Mouse (Mus musculus) mesoderm, embryonic 11.5 days (tissue): Measurements from ENCODE around the gene Eif4g1.

Experiments used
- DNase-seq: peaks from one replicate; pipeline ENCODE4 v3.0.0-alpha.2; 2012; ENCODE audit warnings: low read depth, low spot score

Eif4g1 gene

GRCm38 (mm10) chr16:20725750-20726149, 57.6 kb downstream of the Eif4g1 start:
- DNase-seq, result no peak

GRCm38 (mm10) chr16:20726384-20726783, 58.3 kb downstream of the Eif4g1 start:
- DNase-seq, result no peak

GRCm38 (mm10) chr16:20730293-20730711, 62.2 kb downstream of the Eif4g1 start:
- no peak for DNase-seq

GRCm38 (mm10) chr16:20731688-20732087, 63.6 kb downstream of the Eif4g1 start:
- DNase-seq, result no peak

DNA sequence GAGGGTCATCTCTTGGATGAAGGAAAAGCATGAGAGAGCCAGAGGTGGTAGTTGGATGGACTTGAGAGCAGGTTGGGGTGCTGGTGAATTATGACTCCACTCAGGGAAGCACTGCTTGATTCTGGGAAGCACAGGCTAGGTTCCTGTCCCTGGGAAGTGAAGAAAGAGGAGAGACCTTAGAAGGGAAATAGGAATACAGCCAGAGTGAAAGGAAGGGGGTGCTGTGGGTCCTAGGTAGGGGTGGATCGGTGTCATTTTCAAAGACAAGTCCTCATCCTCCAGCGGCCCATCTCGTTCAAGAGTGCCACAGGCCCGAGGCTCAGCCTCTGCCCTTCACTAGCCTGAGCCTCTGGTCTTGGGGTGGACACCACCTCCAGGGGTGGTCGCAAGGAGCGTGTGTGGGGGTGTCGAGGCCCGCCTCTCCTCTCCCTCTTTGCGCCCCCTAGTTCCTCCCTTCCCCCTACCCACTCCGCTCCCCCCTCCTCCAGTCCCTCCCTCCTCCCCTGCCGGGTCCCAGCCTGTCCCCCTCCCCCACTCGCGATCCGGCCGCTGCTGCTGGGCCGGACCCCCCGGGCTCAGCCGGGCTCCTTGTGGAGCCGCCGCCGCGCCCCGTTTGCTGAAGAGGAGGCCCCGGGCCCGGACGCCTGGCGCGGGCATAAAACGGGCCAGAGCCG, 64.3 kb downstream of the Eif4g1 start:
- peak; percentile 46 for DNase-seq

GRCm38 (mm10) chr16:20732925-20733730, 65.0 kb downstream of the Eif4g1 start, which contains the start of gene Chrd:
Gene Chrd (plus strand): TSS chr16:20733127.
- peak; percentile 68 for DNase-seq

DNA sequence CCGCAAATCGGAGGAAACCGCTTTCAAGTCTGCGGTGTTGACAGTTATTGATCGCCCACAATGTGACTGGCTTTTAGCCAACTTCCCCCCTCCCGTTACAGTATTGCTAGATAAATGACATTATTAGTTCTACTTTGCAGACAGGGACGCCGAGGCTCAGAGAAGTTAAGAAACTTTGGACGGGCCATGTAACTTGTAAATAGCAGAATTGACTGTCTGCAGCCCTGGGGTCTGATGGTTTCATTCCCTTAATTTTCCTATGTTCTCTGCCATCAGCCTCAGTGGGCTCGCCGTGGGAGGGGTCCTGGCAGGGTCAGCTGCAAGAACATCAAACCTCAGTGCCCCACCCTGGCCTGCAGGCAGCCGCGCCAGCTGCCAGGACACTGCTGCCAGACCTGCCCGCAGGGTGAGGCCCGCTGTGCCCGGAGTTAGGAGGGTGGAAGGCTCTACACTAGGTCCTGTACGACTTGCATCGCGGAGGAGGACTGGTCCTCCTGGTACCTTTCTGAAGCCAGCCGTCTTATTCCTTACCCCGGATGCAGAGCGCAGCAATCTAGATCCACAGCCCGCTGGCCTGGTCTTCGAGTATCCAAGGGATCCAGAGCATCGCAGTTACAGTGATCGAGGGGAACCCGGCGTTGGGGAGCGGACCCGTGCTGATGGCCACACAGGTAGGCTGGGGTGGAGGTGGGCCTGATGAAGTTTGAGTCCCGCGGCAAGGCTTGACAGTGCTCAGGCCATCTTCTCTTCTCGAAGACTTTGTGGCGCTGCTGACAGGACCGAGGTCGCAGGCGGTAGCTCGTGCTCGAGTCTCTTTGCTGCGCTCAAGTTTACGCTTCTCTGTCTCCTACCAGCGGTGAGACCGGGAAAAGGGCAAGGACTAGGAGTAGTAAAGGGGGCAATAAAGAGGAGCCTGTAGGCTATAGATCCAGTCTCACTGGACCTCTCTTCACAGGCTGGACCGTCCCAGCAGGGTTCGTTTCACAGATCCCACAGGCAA, 65.9 kb downstream of the Eif4g1 start, which contains the start of gene Thpo:
Thpo (minus strand) TSS at position 781 of the 1,000 bp plus-strand sequence.
- DNase-seq, result peak; percentile 46

DNA sequence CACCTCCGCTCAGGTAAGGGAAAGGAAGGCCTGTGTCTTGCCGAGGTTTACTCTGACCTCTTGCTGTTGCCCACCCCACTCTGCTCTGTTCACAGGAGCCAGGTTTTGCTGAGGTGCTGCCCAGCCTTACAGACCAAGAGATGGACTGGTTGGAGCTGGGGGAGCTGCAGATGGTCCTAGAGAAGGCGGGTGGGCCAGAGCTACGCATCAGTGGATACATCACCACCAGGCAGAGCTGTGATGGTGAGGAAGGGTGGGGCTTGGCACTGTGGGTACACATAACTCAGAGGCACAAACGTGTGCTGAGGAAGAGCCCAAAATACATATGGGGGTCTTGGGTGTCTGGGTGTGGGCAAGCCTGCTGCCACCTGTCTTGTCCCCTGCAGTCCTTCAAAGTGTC, 67.5 kb downstream of the Eif4g1 start:
- DNase-seq, result no peak

- no peak for DNase-seq
Measured at GRCm38 (mm10) chr16:20736168-20736567, 68.1 kb downstream of the Eif4g1 start.

- DNase-seq, result no peak
Measured at GRCm38 (mm10) chr16:20736823-20737222, 68.7 kb downstream of the Eif4g1 start.

DNA sequence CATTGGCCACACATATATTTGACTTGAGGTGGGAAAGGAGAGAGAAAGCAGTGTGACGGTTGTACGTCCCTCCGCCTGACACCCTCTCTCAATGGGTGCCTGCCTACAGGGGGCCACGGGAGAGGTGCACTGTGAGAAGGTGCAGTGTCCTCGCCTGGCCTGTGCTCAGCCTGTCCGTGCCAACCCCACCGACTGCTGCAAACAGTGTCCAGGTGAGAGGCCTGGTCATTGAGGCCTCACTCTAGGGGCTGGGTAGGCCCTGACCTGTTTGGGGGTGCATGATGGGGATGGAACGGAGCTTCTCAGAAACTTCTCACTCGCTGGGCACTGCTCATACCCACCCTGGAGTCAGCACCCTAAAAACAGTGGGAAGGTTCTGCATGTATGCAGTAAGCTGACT, 71.7 kb downstream of the Eif4g1 start:
- no peak for DNase-seq
